Mouse (Mus musculus) hindbrain, embryonic 13.5 days (tissue): ENCODE data around the gene Hip1r. TPM values are rescaled to one million over a fixed set of nuclear protein-coding genes. Genes with fewer than 3 reads are reported as not detected.
A peak's percentile ranks its signal among the peaks of the same experiment; 100 is the strongest.

Source experiments
- ATAC-seq: fragments of 200-750 bp; cut with Nextera tagmentation; 2 replicates; pipeline ENCODE4 v1.8.0; 2017; ENCODE audit warnings: moderate TSS enrichment; ENCODE audit not compliant: low FRiP score
- H3K27ac ChIP-seq: fragments of 300-500 bp; sonication (generic); 2 replicates; pipeline ENCODE4 v1.5.1; 2015; ENCODE audit warnings: inconsistent platforms, mild to moderate bottlenecking, moderate library complexity
- H3K27me3 ChIP-seq: fragments of 300-500 bp; sonication (generic); 2 replicates; pipeline ENCODE4 v1.6.1; 2015; ENCODE audit warnings: mild to moderate bottlenecking, inconsistent platforms
- H3K36me3 ChIP-seq: fragments of 300-500 bp; sonication (generic); 2 replicates; pipeline ENCODE4 v1.6.1; 2015; ENCODE audit warnings: mild to moderate bottlenecking, inconsistent platforms
- H3K4me1 ChIP-seq: fragments of 300-500 bp; sonication (generic); replicated peaks from 2 replicates; pipeline ENCODE4 v1.6.1; 2015; ENCODE audit warnings: inconsistent platforms
- H3K4me2 ChIP-seq: fragments of 300-500 bp; sonication (generic); 2 replicates; pipeline ENCODE4 v1.6.1; 2015; ENCODE audit warnings: inconsistent platforms, mild to moderate bottlenecking, moderate library complexity
- H3K4me3 ChIP-seq: fragments of 300-500 bp; sonication (generic); 2 replicates; pipeline ENCODE4 v1.5.1; 2015; ENCODE audit warnings: mild to moderate bottlenecking, inconsistent platforms
- H3K9ac ChIP-seq: fragments of 300-500 bp; sonication (generic); 2 replicates; pipeline ENCODE4 v1.6.1; 2015; ENCODE audit warnings: mild to moderate bottlenecking, inconsistent platforms
- H3K9me3 ChIP-seq: fragments of 300-500 bp; sonication (generic); 2 replicates; pipeline ENCODE4 v1.6.1; 2016; ENCODE audit warnings: inconsistent platforms
- WGBS: fragments of 180-500 bp; shearing (Covaris S2); methylation state at CpG from one replicate; pipeline ENCODE4 v1.1.7; 2015; 5-methylcytosine and 5-hydroxymethylcytosine counted together
- polyA plus RNA-seq: library from polyadenylated mRNA; unstranded; fragments of >200 nt; fragmentation: Nextera tagmentation; extraction: Ambion mirVana; gene quantifications from 2 replicates; pipeline ENCODE4 v1.2.1, GENCODE M21; 2015

The Hip1r gene
- polyA plus RNA-seq, 1 experiment from 2014 or later = 25.5 TPM

GRCm38 (mm10) chr5:123952365-123953045 is 20.9 kb upstream of the Hip1r start:
- no peaks in the 10 kb centered on the region for H3K4me1 ChIP-seq
- H3K9me3 ChIP-seq = no peaks in the 10 kb centered on the region
- no peak overlapping the region for H3K4me3 ChIP-seq
- H3K9ac ChIP-seq = no peak overlapping the region
- peaks cover 20% of the 10 kb centered on the region; the same call in 1 of the 2 replicates for H3K27me3 ChIP-seq
- no peak overlapping the region for H3K27ac ChIP-seq
- no peak for ATAC-seq
- no peaks in the 10 kb centered on the region for H3K36me3 ChIP-seq
- 73% methylated on average over 5 of the region's 5 CpGs for WGBS
- no peak overlapping the region for H3K4me2 ChIP-seq

- Histone ChIP-seq H3K9me3 (no peaks in the 10 kb centered on the region), H3K27ac (no peak overlapping the region), H3K4me1 (no peaks in the 10 kb centered on the region), H3K27me3 (peaks cover 8% of the 10 kb centered on the region; the same call in 1 of the 2 replicates), H3K4me2 (no peak overlapping the region), H3K36me3 (no peaks in the 10 kb centered on the region), H3K4me3 (no peak overlapping the region), H3K9ac (no peak overlapping the region)
- no peak for ATAC-seq
- 78% methylated on average over 8 of the region's 8 CpGs for WGBS
Observed at GRCm38 (mm10) chr5:123957213-123957612, 16.2 kb upstream of the Hip1r start.

GRCm38 (mm10) chr5:123959018-123959417 is 14.4 kb upstream of the Hip1r start:
- Histone ChIP-seq H3K27me3 (peaks cover 6% of the 10 kb centered on the region; the same call in 1 of the 2 replicates), H3K9ac (no peak overlapping the region; the same call in 1 of the 2 replicates), H3K36me3 (no peaks in the 10 kb centered on the region), H3K27ac (no peak overlapping the region), H3K4me2 (no peak overlapping the region), H3K4me3 (no peak overlapping the region), H3K9me3 (no peaks in the 10 kb centered on the region), H3K4me1 (no peaks in the 10 kb centered on the region)
- WGBS = 84% methylated on average over 3 of the region's 3 CpGs
- ATAC-seq = no peak

GRCm38 (mm10) chr5:123960129-123960528 is 13.3 kb upstream of the Hip1r start:
- no peaks in the 10 kb centered on the region for H3K36me3 ChIP-seq
- WGBS = 84% methylated on average over 8 of the region's 8 CpGs

GRCm38 (mm10) chr5:123961046-123961445 is 12.4 kb upstream of the Hip1r start:
- H3K9ac ChIP-seq = no peak overlapping the region
- no peak overlapping the region for H3K27ac ChIP-seq
- H3K4me2 ChIP-seq = no peak overlapping the region
- WGBS = 84% methylated on average over 12 of the region's 12 CpGs
- H3K36me3 ChIP-seq = no peaks in the 10 kb centered on the region
- peaks cover 3% of the 10 kb centered on the region; the same call in 1 of the 2 replicates for H3K27me3 ChIP-seq
- ATAC-seq = no peak
- H3K4me1 ChIP-seq = no peaks in the 10 kb centered on the region
- no peak overlapping the region for H3K4me3 ChIP-seq
- no peaks in the 10 kb centered on the region for H3K9me3 ChIP-seq

More at GRCm38 (mm10) chr5:123960129-123960528, 13.3 kb upstream of the Hip1r start:
- no peak for ATAC-seq
- no peaks in the 10 kb centered on the region for H3K4me1 ChIP-seq
- H3K9ac ChIP-seq = no peak overlapping the region
- no peak overlapping the region for H3K4me2 ChIP-seq
- H3K27ac ChIP-seq = no peak overlapping the region
- H3K9me3 ChIP-seq = no peaks in the 10 kb centered on the region
- no peak overlapping the region for H3K4me3 ChIP-seq
- peaks cover 3% of the 10 kb centered on the region; the same call in 1 of the 2 replicates for H3K27me3 ChIP-seq

- no peaks in the 10 kb centered on the region for H3K9me3 ChIP-seq
- H3K27me3 ChIP-seq = peaks cover 3% of the 10 kb centered on the region; the same call in 1 of the 2 replicates
- no peak overlapping the region for H3K9ac ChIP-seq
- H3K36me3 ChIP-seq = no peaks in the 10 kb centered on the region
- no peak overlapping the region for H3K27ac ChIP-seq
- no peaks in the 10 kb centered on the region for H3K4me1 ChIP-seq
- H3K4me2 ChIP-seq = no peak overlapping the region
- no peak overlapping the region for H3K4me3 ChIP-seq
- no peak for ATAC-seq
- WGBS = 95% methylated on average over 4 of the region's 4 CpGs
Observed at GRCm38 (mm10) chr5:123964208-123964607, 9.2 kb upstream of the Hip1r start.

GRCm38 (mm10) chr5:123966759-123967158 is 6.7 kb upstream of the Hip1r start:
- Histone ChIP-seq H3K36me3 (no peaks in the 10 kb centered on the region), H3K9ac (no peak overlapping the region), H3K27me3 (peaks cover 6% of the 10 kb centered on the region; the same call in 1 of the 2 replicates), H3K4me2 (no peak overlapping the region), H3K9me3 (no peaks in the 10 kb centered on the region), H3K27ac (no peak overlapping the region), H3K4me3 (no peak overlapping the region), H3K4me1 (no peaks in the 10 kb centered on the region)
- ATAC-seq = no peak
- WGBS = 98% methylated on average over 2 of the region's 2 CpGs

- H3K9me3 ChIP-seq = no peaks in the 10 kb centered on the region
- H3K4me2 ChIP-seq = no peak overlapping the region
- H3K27ac ChIP-seq = no peak overlapping the region
- H3K27me3 ChIP-seq = peaks cover 10% of the 10 kb centered on the region; the same call in 1 of the 2 replicates
- no peaks in the 10 kb centered on the region for H3K36me3 ChIP-seq
- H3K4me1 ChIP-seq = peaks cover 6% of the 10 kb centered on the region
- no peak overlapping the region for H3K9ac ChIP-seq
- no peak overlapping the region for H3K4me3 ChIP-seq
- no peak for ATAC-seq
- WGBS = 90% methylated on average over 5 of the region's 5 CpGs
Observed at GRCm38 (mm10) chr5:123968468-123968867, 5.0 kb upstream of the Hip1r start.

- no peaks in the 10 kb centered on the region for H3K36me3 ChIP-seq
- H3K27me3 ChIP-seq = peaks cover 10% of the 10 kb centered on the region; the same call in 1 of the 2 replicates
- no peak overlapping the region for H3K27ac ChIP-seq
- no peak overlapping the region for H3K9ac ChIP-seq
- H3K4me2 ChIP-seq = no peak overlapping the region
- no peaks in the 10 kb centered on the region for H3K9me3 ChIP-seq
- no peak overlapping the region for H3K4me3 ChIP-seq
- ATAC-seq = no peak
- WGBS = 69% methylated on average over 8 of the region's 8 CpGs
- H3K4me1 ChIP-seq = peaks cover 9% of the 10 kb centered on the region
Observed at GRCm38 (mm10) chr5:123969216-123969615, 4.2 kb upstream of the Hip1r start.

- Histone ChIP-seq H3K9me3 (no peaks in the 10 kb centered on the region), H3K27ac (no peak overlapping the region), H3K36me3 (no peaks in the 10 kb centered on the region), H3K4me1 (peaks cover 23% of the 10 kb centered on the region), H3K9ac (no peak overlapping the region), H3K27me3 (peaks cover 15% of the 10 kb centered on the region), H3K4me2 (no peak overlapping the region), H3K4me3 (no peak overlapping the region)
- ATAC-seq = no peak
- WGBS = 88% methylated on average over 4 of the region's 4 CpGs
Observed at GRCm38 (mm10) chr5:123970576-123970975, 2.9 kb upstream of the Hip1r start.

GRCm38 (mm10) chr5:123972453-123972852 is 975 bp upstream of the Hip1r start:
- WGBS = 53% methylated on average over 6 of the region's 6 CpGs
- Histone ChIP-seq H3K9me3 (no peaks in the 10 kb centered on the region), H3K27ac (no peak overlapping the region), H3K27me3 (peaks cover 34% of the 10 kb centered on the region), H3K36me3 (no peaks in the 10 kb centered on the region), H3K9ac (no peak overlapping the region), H3K4me3 (no peak overlapping the region), H3K4me1 (peaks cover 36% of the 10 kb centered on the region), H3K4me2 (no peak overlapping the region)
- no peak for ATAC-seq

GRCm38 (mm10) chr5:123974179-123974485 is 704 bp downstream of the Hip1r start:
- H3K4me2 ChIP-seq = peak overlapping the region; percentile 91
- H3K4me1 ChIP-seq = peaks cover 37% of the 10 kb centered on the region
- under 1% methylated on average over 14 of the region's 14 CpGs for WGBS
- no peak for ATAC-seq
- H3K4me3 ChIP-seq = peak overlapping the region; percentile 76
- peak overlapping the region; percentile 88 for H3K9ac ChIP-seq
- no peaks in the 10 kb centered on the region for H3K9me3 ChIP-seq
- no peaks in the 10 kb centered on the region for H3K36me3 ChIP-seq
- peaks cover 45% of the 10 kb centered on the region for H3K27me3 ChIP-seq
- H3K27ac ChIP-seq = peak overlapping the region; percentile 70

GRCm38 (mm10) chr5:123974616-123975111 is 1.2 kb downstream of the Hip1r start:
- Histone ChIP-seq H3K27me3 (peaks cover 47% of the 10 kb centered on the region), H3K9ac (no peak overlapping the region), H3K4me1 (peaks cover 42% of the 10 kb centered on the region), H3K36me3 (no peaks in the 10 kb centered on the region), H3K4me2 (peak overlapping the region; percentile 91), H3K27ac (0 out of 2 replicates have a peak overlapping the region, but pooled peaks have one; percentile 30), H3K4me3 (peak overlapping the region; percentile 76), H3K9me3 (no peaks in the 10 kb centered on the region)
- no peak for ATAC-seq
- WGBS = 23% methylated on average over 11 of the region's 11 CpGs
